ENCODE assay signal across 10 mouse cellular contexts in the genomic region with DNA sequence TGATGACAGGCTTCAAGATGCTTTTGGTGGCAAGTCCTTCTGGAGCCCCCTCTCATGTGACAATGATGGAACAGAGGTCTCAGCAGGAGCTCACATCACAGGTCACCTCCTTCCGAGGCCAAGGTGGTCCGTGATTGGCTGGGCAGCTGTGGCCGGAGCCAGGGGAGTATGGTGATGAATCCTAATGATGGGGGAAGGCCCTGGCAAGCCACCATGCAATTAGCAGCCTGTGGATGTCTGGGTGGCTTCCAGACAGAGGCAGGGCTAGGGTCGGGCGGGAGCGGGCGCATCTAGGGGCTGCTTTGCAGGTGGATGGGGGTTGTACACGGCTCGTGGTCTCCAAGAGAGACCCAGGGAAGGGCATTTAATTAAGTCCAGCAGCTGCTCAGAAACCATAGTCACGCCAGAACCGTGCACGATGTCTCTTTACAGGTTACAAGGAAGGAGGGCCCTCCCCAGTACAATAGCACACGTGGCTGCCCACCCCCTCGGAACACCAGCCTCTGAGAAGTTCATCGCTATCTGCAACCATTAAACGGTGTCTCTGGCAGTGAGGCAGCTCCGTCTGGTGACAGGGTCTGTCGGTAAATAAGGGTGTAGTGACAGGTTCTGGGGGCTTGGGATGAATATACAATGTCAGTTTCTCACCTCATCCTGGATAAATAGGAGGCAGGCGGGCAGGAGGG.
DNase-seq lines count a peak whose midpoint lies in the region; ATAC-seq and TF ChIP-seq lines count a peak whose summit lies in the region.
"Had no signal": no experiment of that assay in that cellular context is flagged by ENCODE, and none has a peak within 500 bp of the region (broad histone marks: within the 10 kb centered on the region; RNA-seq: fewer than 3 reads in every experiment).

No protein-coding gene starts in this region.

- no peak overlapping the region for H3K9ac ChIP-seq in hindbrain, embryonic 14.5 days
- H3K9ac ChIP-seq in midbrain, embryonic 15.5 days = no peak overlapping the region
- H3K9ac ChIP-seq in liver, postnatal 0 days (replicated peaks) = no peak overlapping the region
- H3K9ac ChIP-seq: limb, embryonic 13.5 days had no signal

- no peak overlapping the region for H3K4me2 ChIP-seq in hindbrain, embryonic 14.5 days (replicated peaks)
- H3K4me2 ChIP-seq in midbrain, embryonic 15.5 days = no peak overlapping the region
- no peak overlapping the region for H3K4me2 ChIP-seq in liver, postnatal 0 days (ENCODE audit: low read depth, low read length)
- H3K4me2 ChIP-seq: limb, embryonic 13.5 days had no signal

- WGBS in hindbrain, embryonic 14.5 days = 8% methylated on average over 19 of the region's 19 CpGs
- 10% methylated on average over 19 of the region's 19 CpGs for WGBS in midbrain, embryonic 15.5 days
- WGBS in liver, postnatal 0 days (ENCODE audit: insufficient replicate concordance) = 48% methylated on average over 19 of the region's 19 CpGs

- peaks cover 19% of the 10 kb centered on the region for H3K4me1 ChIP-seq in hindbrain, embryonic 14.5 days (replicated peaks; ENCODE audit: control insufficient read depth, insufficient read depth, low read length)
- peaks cover 29% of the 10 kb centered on the region for H3K4me1 ChIP-seq in midbrain, embryonic 15.5 days
- H3K4me1 ChIP-seq in liver, postnatal 0 days (ENCODE audit: insufficient read depth) = no peaks in the 10 kb centered on the region

- no peak for TF ChIP-seq EP300 in liver, postnatal 0 days (IDR thresholded peaks at IDR 0.05; ENCODE audit: low read depth)

- H3K4me3 ChIP-seq in hindbrain, embryonic 14.5 days (replicated peaks; ENCODE audit: low read length) = no peak overlapping the region
- H3K4me3 ChIP-seq in midbrain, embryonic 15.5 days = no peak overlapping the region
- H3K4me3 ChIP-seq in liver, postnatal 0 days (ENCODE audit: low read depth, low read length) = no peak overlapping the region
- H3K4me3 ChIP-seq: erythroblast, embryonic 14.5 days; limb, embryonic 13.5 days had no signal

- TF ChIP-seq CTCF in liver, postnatal 0 days (IDR thresholded peaks at IDR 0.05; ENCODE audit: low read depth) = no peak

- no peaks in the 10 kb centered on the region for H3K36me3 ChIP-seq in hindbrain, embryonic 14.5 days (replicated peaks; ENCODE audit: control insufficient read depth, insufficient read depth)
- H3K36me3 ChIP-seq in midbrain, embryonic 15.5 days (replicated peaks) = no peaks in the 10 kb centered on the region
- H3K36me3 ChIP-seq in liver, postnatal 0 days (replicated peaks; ENCODE audit: insufficient read depth, low read length) = no peaks in the 10 kb centered on the region
- H3K36me3 ChIP-seq: limb, embryonic 13.5 days had no signal

- H3K27ac ChIP-seq in hindbrain, embryonic 14.5 days = peak overlapping the region; percentile 14; the same call in 1 of the 2 replicates
- H3K27ac ChIP-seq in midbrain, embryonic 15.5 days = peak overlapping the region; percentile 66
- H3K27ac ChIP-seq in liver, postnatal 0 days (ENCODE audit: low read depth) = no peak overlapping the region
- H3K27ac ChIP-seq: limb, embryonic 13.5 days had no signal

- peak; percentile 80 for ATAC-seq in hindbrain, embryonic 14.5 days (ENCODE audit: low FRiP score)
- ATAC-seq in midbrain, embryonic 15.5 days (replicated peaks) = peak; percentile 81
- no peak for ATAC-seq in monocyte, adult 5-6 weeks (replicated peaks; ENCODE audit: insufficient number of reproducible peaks, low FRiP score, low TSS enrichment, poor library complexity, severe bottlenecking)
- ATAC-seq in liver, postnatal 0 days = no peak

- DNase-seq in MN1 (ENCODE audit: low spot score) = peak; percentile 62
- peak; percentile 73 for DNase-seq in embryo, embryonic 11 days
- DNase-seq in hindbrain, embryonic 14.5 days (ENCODE audit: low spot score) = peak; percentile 68
- DNase-seq in adrenal gland, adult 2 months = no peak
- DNase-seq in liver, postnatal 0 days = no peak
- DNase-seq: adrenal gland, postnatal 36 days had no signal

- H3K9me3 ChIP-seq in hindbrain, embryonic 14.5 days (ENCODE audit: control insufficient read depth, low read length) = no peaks in the 10 kb centered on the region
- H3K9me3 ChIP-seq in midbrain, embryonic 15.5 days = no peaks in the 10 kb centered on the region
- H3K9me3 ChIP-seq in liver, postnatal 0 days (ENCODE audit: low read length) = no peaks in the 10 kb centered on the region
- H3K9me3 ChIP-seq: limb, embryonic 13.5 days had no signal

- H3K27me3 ChIP-seq in hindbrain, embryonic 14.5 days (ENCODE audit: control insufficient read depth, insufficient read depth, low read length) = 0 out of 2 replicates have a peak, but pooled peaks cover 3% of the 10 kb centered on the region
- H3K27me3 ChIP-seq in midbrain, embryonic 15.5 days (replicated peaks) = no peaks in the 10 kb centered on the region
- H3K27me3 ChIP-seq in liver, postnatal 0 days (ENCODE audit: insufficient read depth, low read length) = no peaks in the 10 kb centered on the region

Comparison
In these comparisons a context has a peak if more than half of its experiments do, and no peak if none do; other contexts are left out.
1. DNase-seq: peak in MN1 (single experiment), embryo, embryonic 11 days (single experiment) and hindbrain, embryonic 14.5 days (single experiment); none in adrenal gland, adult 2 months (single experiment) and liver, postnatal 0 days (single experiment).
2. ATAC-seq: peak in hindbrain, embryonic 14.5 days (single experiment) and midbrain, embryonic 15.5 days (single experiment); none in monocyte, adult 5-6 weeks (single experiment) and liver, postnatal 0 days (single experiment).